Mouse (Mus musculus): ENCODE data around the gene Chrnb1. TPM values are rescaled to one million over a fixed set of nuclear protein-coding genes. Genes with fewer than 3 reads are reported as not detected.

Gene Chrnb1
- 10 to 100 TPM; 10.5 to 13.5 TPM for total RNA-seq (2023)

DNA sequence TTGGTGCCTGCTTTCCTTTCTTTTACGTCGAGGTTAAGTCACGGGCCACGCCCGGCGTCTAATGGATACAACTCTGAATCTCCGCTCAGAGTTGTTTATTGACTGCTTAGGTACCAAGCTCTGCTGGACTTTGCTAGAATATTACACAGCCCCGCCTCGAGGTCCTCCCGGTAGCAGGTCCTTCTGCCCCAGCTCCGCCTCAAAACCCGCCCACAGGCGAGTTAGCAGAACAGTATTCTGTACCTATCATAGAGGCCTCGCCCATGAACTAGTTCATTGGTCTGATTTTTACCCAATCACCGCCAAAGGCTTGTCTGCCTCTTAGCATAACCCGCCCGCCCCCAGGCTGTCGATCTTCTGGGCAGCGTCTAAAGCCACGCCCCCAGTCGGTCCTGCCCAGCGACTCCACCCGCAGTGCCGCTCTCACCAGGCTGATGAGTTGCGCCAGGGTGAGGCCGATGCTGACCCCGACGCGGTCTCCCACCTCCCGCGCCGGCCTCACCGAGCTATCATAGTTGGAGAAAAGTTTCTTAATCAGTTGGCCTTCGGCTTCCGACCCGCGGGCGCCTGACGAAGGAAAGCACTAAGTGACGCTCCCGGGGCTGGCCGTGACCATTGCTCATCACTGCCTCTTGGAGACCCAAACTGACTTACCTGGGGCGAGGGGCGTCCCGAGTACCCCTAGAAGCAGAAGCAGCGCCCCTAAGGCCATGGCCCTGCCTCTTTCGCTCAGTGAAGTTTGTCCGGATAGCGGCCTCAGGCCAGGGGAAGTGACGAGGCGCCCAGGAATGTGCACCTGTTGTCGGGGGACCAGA, at the start of gene Chrnb1:
Gene Chrnb1 (minus strand): TSS at position 776 of the 815 bp plus-strand sequence.

DNA sequence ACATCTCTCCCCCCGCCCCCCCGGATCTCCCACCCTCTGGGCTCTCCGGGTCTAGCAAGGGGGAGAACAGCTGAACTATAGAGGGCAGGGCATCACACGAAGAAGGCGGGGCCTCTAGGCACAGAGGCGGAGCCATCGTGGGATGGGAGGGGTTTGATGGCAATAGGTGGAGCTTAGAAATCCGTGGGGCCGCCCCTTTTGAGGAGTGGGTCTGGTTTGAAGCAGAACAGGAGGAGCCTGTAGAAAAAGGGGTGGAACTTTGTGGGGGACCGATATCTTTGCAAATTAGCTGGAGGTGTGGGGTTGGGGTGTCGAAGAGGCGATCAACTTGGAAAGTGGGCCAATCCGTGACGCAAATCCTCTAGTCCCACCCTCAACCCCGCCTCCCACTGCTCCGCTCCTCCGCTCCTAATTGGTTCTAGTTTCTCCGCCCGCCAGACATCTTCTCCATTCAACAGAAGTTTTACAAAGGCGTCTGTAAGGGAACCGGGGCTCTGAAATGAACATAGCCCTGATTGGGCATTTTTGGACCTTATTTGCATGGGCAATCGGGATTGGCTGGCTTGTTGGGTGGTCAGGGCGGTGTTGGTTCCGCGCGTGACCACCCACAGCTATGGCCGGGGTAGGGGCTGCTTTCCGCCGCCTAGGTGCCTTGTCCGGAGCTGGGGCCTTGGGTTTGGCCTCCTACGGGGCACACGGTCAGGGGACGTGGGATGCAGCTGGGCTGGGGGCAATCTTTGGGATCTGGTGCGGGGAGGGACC, 42.4 kb upstream of the Chrnb1 start, which contains the start of gene Tmem256:
Gene Tmem256 (plus strand): TSS at position 563 of the 762 bp plus-strand sequence.

DNA sequence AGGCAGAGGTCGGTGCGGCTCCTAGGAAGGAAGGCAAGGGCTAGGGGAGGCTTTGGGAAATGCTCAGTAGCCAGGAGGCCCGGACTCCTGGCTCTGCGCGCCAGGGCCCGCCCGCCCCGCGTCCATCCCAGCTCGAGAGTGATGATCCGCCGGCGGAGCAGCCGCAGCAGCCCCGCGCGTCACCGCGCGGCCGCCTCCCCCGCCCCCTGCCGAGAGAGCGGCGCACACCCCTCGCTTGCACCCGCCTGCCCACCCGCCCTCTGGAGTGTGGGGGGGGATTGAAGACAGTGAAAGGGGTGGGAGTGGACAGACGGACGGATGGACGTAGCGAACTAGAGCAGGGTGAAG, 41.8 kb upstream of the Chrnb1 start, which contains the start of gene Nlgn2:
Gene Nlgn2 (minus strand): TSS at position 181 of the 348 bp plus-strand sequence.

DNA sequence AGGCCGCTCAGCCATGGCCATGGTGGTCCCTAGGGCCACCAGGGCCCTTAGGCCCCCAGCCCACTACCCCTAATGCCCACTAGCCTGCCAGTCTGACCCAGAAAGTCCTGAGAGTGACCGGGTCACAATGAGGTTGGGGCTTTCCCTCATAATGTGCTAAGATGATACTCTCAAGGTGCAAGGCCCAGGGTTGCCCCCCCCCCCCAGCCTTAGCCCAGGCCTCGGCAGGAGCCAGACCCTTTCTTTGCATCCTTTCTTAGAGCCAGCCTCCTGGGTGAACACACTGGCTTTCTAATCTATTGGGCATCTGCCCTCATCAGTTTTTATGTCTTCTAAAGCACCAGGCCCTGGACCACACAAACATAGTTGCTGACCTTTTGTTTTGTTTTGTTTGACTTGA, 26.3 kb upstream of the Chrnb1 start, which contains the start of gene Spem1:
Gene Spem1 (minus strand): TSS at position 101 of the 400 bp plus-strand sequence.

DNA sequence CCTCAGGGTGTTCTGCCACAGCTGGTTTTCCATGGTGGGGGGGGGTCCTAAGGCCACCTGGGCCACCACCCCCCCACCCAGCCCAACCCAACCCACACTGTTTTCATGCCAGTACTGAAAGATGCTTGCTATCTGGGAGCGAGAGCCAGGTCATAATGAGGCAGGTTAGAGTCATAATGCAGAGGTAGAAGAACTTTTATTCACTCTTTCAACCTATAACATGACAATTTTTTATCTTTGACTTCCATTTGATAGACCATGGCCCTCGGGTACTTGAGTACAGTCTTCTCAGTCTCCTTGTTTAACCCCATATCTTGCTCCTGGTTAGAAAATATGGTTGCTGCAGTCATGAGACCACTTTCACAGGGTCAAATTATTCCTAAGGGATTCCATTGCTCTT, 22.6 kb upstream of the Chrnb1 start, which contains the start of gene Spem2:
Gene Spem2 (minus strand): TSS at position 101 of the 400 bp plus-strand sequence.

DNA sequence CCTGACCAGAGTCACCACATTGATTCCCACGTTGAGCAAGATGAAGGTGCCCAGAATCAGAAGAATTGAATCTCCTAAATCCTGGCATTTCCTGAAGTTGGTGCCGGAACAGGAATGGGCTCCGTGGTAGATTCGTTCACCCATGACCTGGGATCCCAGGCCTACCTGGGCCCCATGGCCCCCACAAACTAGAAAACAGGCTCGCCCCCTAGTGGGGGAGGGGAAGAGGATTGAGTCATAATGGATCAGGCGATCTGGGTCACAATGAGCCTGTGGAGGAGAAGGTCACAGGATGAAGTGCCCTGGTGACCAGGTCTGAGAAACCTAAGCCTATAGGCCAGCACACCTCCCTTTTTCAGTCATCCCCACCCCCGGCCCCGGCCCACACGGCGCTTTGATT, 19.4 kb upstream of the Chrnb1 start, which contains the start of gene Gm39566:
Gene Gm39566 (minus strand): TSS at position 144 of the 400 bp plus-strand sequence.

DNA sequence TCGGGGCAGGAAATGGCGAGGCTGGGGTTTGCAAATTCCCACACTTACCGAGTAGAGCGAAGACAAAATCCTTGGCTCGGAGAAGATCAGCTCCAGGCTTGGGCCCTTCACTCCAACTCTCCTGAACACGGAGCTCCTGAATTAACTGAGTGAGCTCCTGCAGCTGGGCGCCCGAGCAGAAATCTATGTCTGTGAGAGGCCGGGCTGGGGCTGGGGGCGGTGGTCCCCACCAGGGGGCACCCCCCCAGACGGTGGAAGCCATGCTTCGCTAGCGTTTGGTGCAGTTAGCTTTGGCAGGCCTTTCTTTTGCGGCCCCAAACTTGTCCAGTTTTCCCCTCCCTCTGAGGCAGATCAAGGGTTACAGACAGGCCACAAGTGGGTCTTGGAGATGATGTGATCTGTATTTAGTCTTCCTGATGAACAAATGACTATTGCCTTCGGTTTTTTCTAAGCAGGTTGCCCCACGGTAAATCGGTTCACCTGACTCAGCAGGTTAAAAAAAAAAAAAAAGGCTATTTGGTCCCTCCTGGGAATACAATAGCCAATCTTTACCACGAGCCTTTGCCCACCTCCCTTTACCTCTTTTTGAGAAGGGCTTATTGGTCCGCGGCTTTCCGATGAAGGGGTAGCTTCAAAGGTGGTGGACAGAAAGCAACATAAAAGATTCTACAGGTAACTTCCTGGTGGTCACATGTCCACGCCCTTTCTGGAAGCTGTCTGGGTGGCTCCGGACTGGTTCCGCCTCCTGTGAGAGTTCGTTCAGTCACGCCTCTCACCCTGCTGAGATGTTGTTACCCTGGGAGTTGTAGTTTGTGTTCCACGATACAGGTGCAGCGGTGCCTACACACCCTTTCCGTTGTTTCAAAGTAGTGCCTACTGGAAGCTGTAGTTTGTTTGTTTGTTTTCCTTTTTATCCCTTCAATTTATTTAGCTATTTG, 9.5 kb upstream of the Chrnb1 start, which contains the start of gene Tmem102:
Gene Tmem102 (minus strand): TSS at position 653 of the 938 bp plus-strand sequence.

DNA sequence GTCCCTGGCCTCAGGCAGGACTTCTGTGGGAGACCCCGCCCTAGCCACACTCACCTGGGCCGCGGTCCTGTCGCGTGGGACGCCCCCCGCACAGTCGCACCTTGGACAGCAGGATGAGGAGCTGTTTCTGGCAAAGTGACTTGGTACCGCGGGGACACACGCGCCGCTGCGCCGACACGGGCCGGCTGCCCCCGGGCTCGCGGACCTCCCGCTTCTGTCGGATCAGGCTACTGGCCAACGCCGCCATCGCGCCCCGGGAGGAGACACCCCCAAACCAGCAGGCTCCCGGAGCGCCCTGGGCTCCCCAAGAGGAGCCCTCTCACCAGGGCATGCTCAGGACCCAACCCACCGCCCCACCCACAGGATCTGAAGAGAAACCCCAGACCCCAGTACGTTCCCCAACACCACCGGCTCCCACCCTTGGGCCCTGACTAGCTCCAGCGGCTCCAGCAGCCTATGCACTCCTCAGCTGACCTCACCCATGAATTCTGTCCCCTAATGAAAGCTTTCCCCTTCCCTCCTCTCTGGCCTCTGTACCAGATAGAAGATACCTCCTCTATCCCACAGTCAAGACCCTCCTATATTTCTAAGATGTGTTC, 5.7 kb upstream of the Chrnb1 start, which contains the start of gene Fgf11:
Gene Fgf11 (minus strand): TSS at position 479 of the 599 bp plus-strand sequence.

DNA sequence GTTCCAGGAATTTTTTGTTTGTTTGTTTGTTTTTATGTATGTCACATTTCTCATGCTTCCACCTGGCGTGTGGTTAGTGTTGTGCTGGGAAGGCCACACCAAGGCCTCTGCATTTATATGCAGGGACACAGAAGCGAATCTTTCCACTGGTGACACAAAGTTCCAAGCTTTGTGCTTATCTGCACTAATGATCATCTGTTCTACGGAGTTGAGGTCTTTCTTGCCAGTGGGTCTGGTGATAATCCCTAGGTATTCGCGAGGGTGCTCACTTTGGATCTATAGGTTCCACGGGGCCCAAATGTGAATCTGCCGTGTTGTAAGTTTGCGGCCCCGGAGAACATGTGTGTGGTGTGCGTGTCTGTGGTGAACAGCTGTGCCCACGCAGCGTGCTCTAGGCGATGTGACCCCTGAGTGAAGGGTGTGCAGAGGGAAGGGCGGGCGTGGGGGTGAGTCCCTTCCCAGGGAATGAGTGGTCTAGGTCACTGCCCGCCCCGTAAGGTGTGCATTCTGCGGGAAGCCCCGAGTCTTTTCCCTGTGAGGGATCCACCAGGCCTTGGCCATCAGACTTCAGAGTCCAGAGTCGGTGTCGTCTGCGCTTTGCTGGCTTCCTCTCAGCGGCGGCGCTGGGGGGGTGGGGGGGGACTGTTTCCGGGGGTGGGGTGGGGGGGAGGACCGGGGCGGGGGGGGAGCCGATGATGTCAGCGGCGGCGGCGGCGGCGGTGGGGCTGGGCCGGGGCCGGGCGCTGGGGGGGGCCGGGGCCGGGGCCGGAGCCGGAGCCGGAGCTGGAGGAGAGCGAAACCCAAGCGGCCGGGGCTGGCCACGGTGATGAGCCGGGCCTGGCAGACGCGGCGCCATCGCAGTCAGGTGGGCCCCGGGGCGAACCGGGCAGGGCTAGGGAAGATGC, 30.3 kb downstream of the Chrnb1 start, which contains the start of gene Zbtb4:
Gene Zbtb4 (plus strand): TSS at position 692 of the 905 bp plus-strand sequence.

DNA sequence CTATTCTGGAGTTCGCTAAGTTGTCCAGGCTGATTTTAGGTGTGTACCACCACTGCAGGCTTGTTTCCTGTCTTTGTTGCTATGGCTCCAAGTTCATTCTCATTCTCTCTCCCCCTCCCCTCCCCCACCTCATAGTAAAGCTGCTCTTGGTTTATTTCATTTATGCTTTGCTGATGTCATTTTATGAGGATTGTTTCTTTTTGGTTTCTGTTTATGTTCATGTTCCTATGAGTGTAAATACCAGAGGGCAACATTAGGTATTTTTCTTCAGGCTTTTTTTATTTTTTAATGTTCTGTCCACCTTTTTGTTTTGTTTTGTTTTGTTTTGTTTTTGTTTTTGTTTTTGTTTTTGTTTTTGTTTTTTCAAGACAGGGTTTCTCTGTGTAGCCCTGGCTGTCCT, 33.9 kb downstream of the Chrnb1 start, which contains the start of gene Slc35g3:
Gene Slc35g3 (minus strand): TSS at position 101 of the 400 bp plus-strand sequence.

DNA sequence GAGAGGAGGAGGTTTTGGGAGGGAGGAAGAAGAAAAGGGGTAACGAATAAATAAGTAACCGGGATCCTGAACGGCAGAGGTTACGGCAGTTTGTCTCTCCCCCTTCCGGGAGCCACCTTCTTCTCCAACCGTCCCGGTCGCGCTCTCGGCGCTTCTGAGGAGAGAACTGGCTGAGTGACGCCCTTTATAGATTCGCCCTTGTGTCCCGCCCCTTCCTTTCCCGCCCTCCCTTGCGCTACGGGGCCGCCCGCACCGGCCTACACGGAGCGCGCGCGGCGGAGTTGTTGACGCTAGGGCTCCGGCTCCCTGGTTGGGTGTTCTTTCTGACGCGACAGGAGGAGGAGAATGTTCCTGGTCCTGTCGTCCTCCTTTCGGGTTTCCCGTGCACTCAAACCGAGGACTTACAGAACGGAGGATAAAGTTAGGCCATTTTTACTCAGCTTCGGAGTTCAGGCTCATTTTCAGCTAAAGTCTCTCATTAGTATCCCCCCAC, 37.2 kb downstream of the Chrnb1 start, which contains the start of gene Polr2a:
Gene Polr2a (minus strand): TSS at position 160 of the 493 bp plus-strand sequence.

Other genes starting within 250 kb of the Chrnb1 start
- gene Dnah2, start 246.8 kb downstream of the Chrnb1 start, total RNA-seq (2023), result not detected
- gene Efnb3, start 235.7 kb downstream of the Chrnb1 start, total RNA-seq (2023), result under 1 TPM; 0.61 to 0.95 TPM
- 10 to 100 TPM; 13.8 to 15.2 TPM for gene Wrap53, start 215.7 kb downstream of the Chrnb1 start, total RNA-seq (2023)
- 100 to 1,000 TPM; 143 TPM for gene Trp53, start 215.6 kb downstream of the Chrnb1 start, total RNA-seq (2023)
- under 1 TPM in 1 of 2 experiments, not detected in 1; 0.75 TPM for gene Atp1b2, start 190.0 kb downstream of the Chrnb1 start, total RNA-seq (2023)
- gene Shbg, start 178.0 kb downstream of the Chrnb1 start, total RNA-seq (2023), result not detected
- not detected for gene Sat2, start 173.9 kb downstream of the Chrnb1 start, total RNA-seq (2023)
- 10 to 100 TPM; 88.3 to 96.6 TPM for gene Fxr2, start 163.0 kb downstream of the Chrnb1 start, total RNA-seq (2023)
- under 1 TPM in 1 of 2 experiments, not detected in 1; 0.92 TPM for gene Sox15, start 140.6 kb downstream of the Chrnb1 start, total RNA-seq (2023)
- gene Mpdu1, start 133.3 kb downstream of the Chrnb1 start, total RNA-seq (2023), result 10 to 100 TPM; 60.2 to 64.5 TPM
- 10 to 100 TPM in 1 of 2 experiments, 1 to 10 TPM in 1; 7.9 to 12.1 TPM for gene Cd68, start 129.8 kb downstream of the Chrnb1 start, total RNA-seq (2023)
- 100 to 1,000 TPM; 720 to 780 TPM for gene Eif4a1, start 123.5 kb downstream of the Chrnb1 start, total RNA-seq (2023)
- gene Senp3, start 113.9 kb downstream of the Chrnb1 start, total RNA-seq (2023), result 100 to 1,000 TPM; 134 to 139 TPM
- gene Tnfsf13, start 110.2 kb downstream of the Chrnb1 start, total RNA-seq (2023), result not detected
- not detected for gene Tnfsf12, start 100.1 kb downstream of the Chrnb1 start, total RNA-seq (2023)
- gene Tnfsfm13, start 99.8 kb downstream of the Chrnb1 start, total RNA-seq (2023), result not detected
- gene Polr2a, start 37.3 kb downstream of the Chrnb1 start, total RNA-seq (2023), result 100 to 1,000 TPM; 254 to 255 TPM
- not detected for gene Slc35g3, start 34.0 kb downstream of the Chrnb1 start, total RNA-seq (2023)
- 10 to 100 TPM; 61.0 to 64.9 TPM for gene Zbtb4, start 30.0 kb downstream of the Chrnb1 start, total RNA-seq (2023)
- under 1 TPM in 1 of 2 experiments, not detected in 1; 0.44 TPM for gene Fgf11, start 5.9 kb upstream of the Chrnb1 start, total RNA-seq (2023)
- not detected for gene Tmem102, start 9.7 kb upstream of the Chrnb1 start, total RNA-seq (2023)
- not detected for gene Gm39566, start 19.4 kb upstream of the Chrnb1 start, total RNA-seq (2023)
- gene Spem2, start 22.5 kb upstream of the Chrnb1 start, total RNA-seq (2023), result not detected
- gene Spem1, start 26.2 kb upstream of the Chrnb1 start, total RNA-seq (2023), result not detected
- under 1 TPM; 0.12 to 0.41 TPM for gene Nlgn2, start 41.8 kb upstream of the Chrnb1 start, total RNA-seq (2023)
- gene Tmem256, start 42.6 kb upstream of the Chrnb1 start, total RNA-seq (2023), result 10 to 100 TPM; 27.0 to 38.9 TPM
- gene Plscr3, start 50.4 kb upstream of the Chrnb1 start, total RNA-seq (2023), result 10 to 100 TPM; 10.4 to 14.7 TPM
- not detected for gene Tnk1, start 62.8 kb upstream of the Chrnb1 start, total RNA-seq (2023)
- not detected for gene Tmem95, start 82.1 kb upstream of the Chrnb1 start, total RNA-seq (2023)
- gene Kctd11, start 85.5 kb upstream of the Chrnb1 start, total RNA-seq (2023), result 1 to 10 TPM; 2.7 to 3.2 TPM
- 100 to 1,000 TPM; 518 to 555 TPM for gene Acap1, start 99.6 kb upstream of the Chrnb1 start, total RNA-seq (2023)
- gene 2810408A11Rik, start 105.0 kb upstream of the Chrnb1 start, total RNA-seq (2023), result 1 to 10 TPM; 2.5 TPM
- 10 to 100 TPM; 76.0 to 83.3 TPM for gene Neurl4, start 105.1 kb upstream of the Chrnb1 start, total RNA-seq (2023)
- gene Gps2, start 117.9 kb upstream of the Chrnb1 start, total RNA-seq (2023), result 100 to 1,000 TPM; 148 to 150 TPM
- 100 to 1,000 TPM; 355 to 387 TPM for gene Eif5a, start 126.0 kb upstream of the Chrnb1 start, total RNA-seq (2023)
- gene Ybx2, start 139.9 kb upstream of the Chrnb1 start, total RNA-seq (2023), result not detected
- gene Slc2a4, start 152.2 kb upstream of the Chrnb1 start, total RNA-seq (2023), result not detected
- gene Cldn7, start 168.8 kb upstream of the Chrnb1 start, total RNA-seq (2023), result not detected
- gene Ctdnep1, start 185.2 kb upstream of the Chrnb1 start, total RNA-seq (2023), result 100 to 1,000 TPM; 111 to 123 TPM
- 10 to 100 TPM; 38.4 to 50.9 TPM for gene Elp5, start 186.6 kb upstream of the Chrnb1 start, total RNA-seq (2023)
- 100 to 1,000 TPM; 291 to 311 TPM for gene Gabarap, start 195.2 kb upstream of the Chrnb1 start, total RNA-seq (2023)
- 10 to 100 TPM; 59.7 to 74.6 TPM for gene Phf23, start 199.8 kb upstream of the Chrnb1 start, total RNA-seq (2023)
- gene Dvl2, start 204.7 kb upstream of the Chrnb1 start, total RNA-seq (2023), result 10 to 100 TPM; 47.8 to 61.1 TPM
- gene Acadvl, start 219.5 kb upstream of the Chrnb1 start, total RNA-seq (2023), result 10 to 100 TPM; 58.2 to 58.6 TPM
- gene Dlg4, start 221.0 kb upstream of the Chrnb1 start, total RNA-seq (2023), result 1 to 10 TPM; 1.9 to 4.5 TPM